Mouse (Mus musculus) gastrocnemius, adult 8-10 months (tissue): ENCODE data around the gene Zfpl1. TPM values are rescaled to one million over a fixed set of nuclear protein-coding genes. Genes with fewer than 3 reads are reported as not detected.
"Not testable (repeated sequence)": the region's sequence is repeated elsewhere in the genome, so short reads cannot be mapped to it uniquely, and the experiment has no call there.

Experiments
- DNase-seq, 2 experiments: peaks; one replicate each; pipeline ENCODE4 v3.0.0; 2022; ENCODE audit warnings: low spot score in 2 of 2
- total RNA-seq, 4 experiments: library from RNA; stranded (reverse); gene quantifications; 2 replicates each; pipeline ENCODE4 v1.2.4; 2022

The Zfpl1 gene
- total RNA-seq, 4 experiments from 2014 or later = 11.0 to 15.0 (median 11.7) TPM

- no peak for DNase-seq
Observed at GRCm38 (mm10) chr19:6058966-6059365, 25.8 kb downstream of the Zfpl1 start.

- no peak for DNase-seq
Observed at GRCm38 (mm10) chr19:6058513-6058912, 26.2 kb downstream of the Zfpl1 start.

GRCm38 (mm10) chr19:6057313-6058096, 27.3 kb downstream of the Zfpl1 start, which contains the start of the genes Mrpl49 and Fau:
Mrpl49 (minus strand) TSS chr19:6057785.
Fau (plus strand) TSS chr19:6057844.
- DNase-seq = peak; percentile 96 to 97

- DNase-seq = no peak
Observed at GRCm38 (mm10) chr19:6056696-6057095, 28.1 kb downstream of the Zfpl1 start.

GRCm38 (mm10) chr19:6054296-6054695, 30.5 kb downstream of the Zfpl1 start:
- no peak for DNase-seq

- no peak for DNase-seq
Observed at GRCm38 (mm10) chr19:6052516-6052915, 32.2 kb downstream of the Zfpl1 start.

GRCm38 (mm10) chr19:6048681-6049410, 35.9 kb downstream of the Zfpl1 start:
- DNase-seq = no peak

GRCm38 (mm10) chr19:6047899-6048166, 36.9 kb downstream of the Zfpl1 start:
- no peak for DNase-seq

- no peak for DNase-seq
Observed at GRCm38 (mm10) chr19:6047154-6047898, 37.4 kb downstream of the Zfpl1 start.

GRCm38 (mm10) chr19:6046294-6047153, 38.2 kb downstream of the Zfpl1 start, which contains the start of gene Syvn1:
Syvn1 (plus strand) TSS chr19:6046576.
- peak; percentile 82 for DNase-seq

- DNase-seq = no peak
Observed at GRCm38 (mm10) chr19:6045366-6046293, 39.1 kb downstream of the Zfpl1 start.

- DNase-seq = not testable (repeated sequence)
Observed at GRCm38 (mm10) chr19:6044102-6044501, 40.7 kb downstream of the Zfpl1 start.

- DNase-seq = no peak
Observed at GRCm38 (mm10) chr19:6042293-6042692, 42.5 kb downstream of the Zfpl1 start.

- DNase-seq = no peak
Observed at GRCm38 (mm10) chr19:6040002-6040401, 44.8 kb downstream of the Zfpl1 start.

GRCm38 (mm10) chr19:6038326-6038725, 46.4 kb downstream of the Zfpl1 start:
- no peak for DNase-seq

- no peak for DNase-seq
Observed at GRCm38 (mm10) chr19:6037695-6038094, 47.1 kb downstream of the Zfpl1 start.

GRCm38 (mm10) chr19:6035966-6036585, 48.7 kb downstream of the Zfpl1 start:
- no peak for DNase-seq
